Mouse (Mus musculus) retina, postnatal 1 day (tissue): Measurements from ENCODE around the gene Alkbh3.

Experiments used
- DNase-seq: peaks from one replicate; pipeline ENCODE4 v3.0.0-alpha.2; 2012

The Alkbh3 gene

GRCm38 (mm10) chr2:93946976-93947375 is 63.6 kb downstream of the Alkbh3 start:
- no peak for DNase-seq

GRCm38 (mm10) chr2:93944855-93945254 is 65.8 kb downstream of the Alkbh3 start:
- DNase-seq: no peak

GRCm38 (mm10) chr2:93944099-93944498 is 66.5 kb downstream of the Alkbh3 start:
- DNase-seq: no peak

GRCm38 (mm10) chr2:93941670-93942069 is 68.9 kb downstream of the Alkbh3 start:
- DNase-seq: no peak

GRCm38 (mm10) chr2:93938534-93938933 is 72.1 kb downstream of the Alkbh3 start:
- DNase-seq: no peak
